Comparison of ENCODE assay signal across 8 mouse cellular contexts in genomic region chr16:78637015-78637414, GRCm38 (mm10).
DNase-seq lines count a peak whose midpoint lies in the region; ATAC-seq lines count a peak whose summit lies in the region.

No protein-coding gene starts in this region.

- peak; percentile 51; the same call in 1 of the 2 replicates for ATAC-seq in neutrophil, adult 5-6 weeks (ENCODE audit: extremely low read depth, insufficient number of reproducible peaks, low FRiP score, poor library complexity, severe bottlenecking)

- peak; percentile 14 for DNase-seq in gastrocnemius, postnatal 14 days
- no peak for DNase-seq in gastrocnemius, adult 8-10 months (ENCODE audit: low spot score in 2 of 2)
- DNase-seq in right cerebral cortex, postnatal 10 days (ENCODE audit: low spot score in 2 of 2), result peak; percentile 33 to 54
- DNase-seq in right cerebral cortex, postnatal 36 days (ENCODE audit: low spot score in 2 of 2), result no peak
- DNase-seq in embryo, embryonic 11.5 days (ENCODE audit: low read depth, low spot score), result peak; percentile 47
- DNase-seq in left cerebral cortex, postnatal 25 days (ENCODE audit: low spot score in 2 of 2), result peak; percentile 24 to 29
- DNase-seq in yolk sac, embryonic 10.5 days (ENCODE audit: low spot score), result no peak

- intact Hi-C loops in gastrocnemius, postnatal 14 days (cut with DNase I; ENCODE audit: low total_unique reads), result loop anchor here (5.0 to 10.0 kb wide), 2 partner anchors 185 to 308 kb away; no protein-coding TSS in a partner anchor
- intact Hi-C loops in left cerebral cortex, postnatal 25 days (cut with DNase I), result loop anchor here (2.0 to 10.0 kb wide), 2 partner anchors 314 to 418 kb away; no protein-coding TSS in a partner anchor

Comparison
In these comparisons a context has a peak if more than half of its experiments do, and no peak if none do; other contexts are left out.
1. DNase-seq: peak in gastrocnemius, postnatal 14 days (single experiment), right cerebral cortex, postnatal 10 days (2 of 2), embryo, embryonic 11.5 days (single experiment) and left cerebral cortex, postnatal 25 days (2 of 2); none in gastrocnemius, adult 8-10 months (0 of 2), right cerebral cortex, postnatal 36 days (0 of 2) and yolk sac, embryonic 10.5 days (single experiment).